Mouse (Mus musculus): Measurements from ENCODE around the gene Etl4.

The Etl4 gene

DNA sequence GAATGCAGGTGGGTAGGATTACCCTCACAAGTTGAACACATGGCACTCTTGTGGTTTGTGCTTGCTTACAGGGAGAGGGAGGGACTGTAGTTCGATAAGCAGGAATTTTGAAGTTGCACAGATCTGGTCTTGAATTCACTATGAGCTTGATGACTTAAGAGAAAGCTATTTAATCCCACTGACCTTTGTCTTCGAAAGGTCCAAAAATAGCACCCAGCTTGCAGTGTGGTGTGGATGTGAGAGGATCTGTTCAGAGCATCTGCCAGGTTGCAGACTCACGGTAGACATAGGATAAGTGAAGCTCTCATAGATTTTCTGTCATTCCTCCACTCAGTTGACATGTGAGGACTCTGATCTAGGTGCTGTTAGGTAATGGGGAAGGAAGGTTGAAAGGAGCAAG, 670.8 kb downstream of the Etl4 start:
- DNase-seq (ENCODE audit: low spot score), result no peak

DNA sequence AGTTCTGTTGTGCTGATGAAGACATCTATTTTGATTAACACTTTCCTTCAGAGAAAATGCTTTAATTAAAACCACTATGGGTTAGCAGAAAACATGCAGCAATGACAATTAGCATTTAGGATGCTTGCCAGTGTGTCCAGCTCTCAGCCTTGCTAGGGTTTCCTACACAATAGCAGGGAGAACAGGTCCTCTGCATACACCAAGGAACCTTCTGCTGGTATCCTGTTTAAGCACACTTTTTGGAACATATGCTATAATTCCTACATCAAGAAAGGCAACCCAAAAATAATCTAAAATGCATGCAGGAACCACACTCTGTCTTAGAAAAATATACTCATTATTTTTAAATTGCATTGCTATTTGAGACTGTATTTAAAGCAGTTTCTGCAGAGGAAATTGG, 673.5 kb downstream of the Etl4 start:
- DNase-seq (ENCODE audit: low spot score), result no peak

- DNase-seq (ENCODE audit: low spot score), result no peak
Measured at GRCm38 (mm10) chr2:20583562-20584153, 674.1 kb downstream of the Etl4 start.

- no peak for DNase-seq (ENCODE audit: low spot score)
Measured at GRCm38 (mm10) chr2:20587913-20588312, 678.3 kb downstream of the Etl4 start.

- no peak for DNase-seq (ENCODE audit: low spot score)
Measured at GRCm38 (mm10) chr2:20588631-20589030, 679.1 kb downstream of the Etl4 start.

GRCm38 (mm10) chr2:20594129-20594528, 684.5 kb downstream of the Etl4 start:
- no peak for DNase-seq (ENCODE audit: low spot score)

DNA sequence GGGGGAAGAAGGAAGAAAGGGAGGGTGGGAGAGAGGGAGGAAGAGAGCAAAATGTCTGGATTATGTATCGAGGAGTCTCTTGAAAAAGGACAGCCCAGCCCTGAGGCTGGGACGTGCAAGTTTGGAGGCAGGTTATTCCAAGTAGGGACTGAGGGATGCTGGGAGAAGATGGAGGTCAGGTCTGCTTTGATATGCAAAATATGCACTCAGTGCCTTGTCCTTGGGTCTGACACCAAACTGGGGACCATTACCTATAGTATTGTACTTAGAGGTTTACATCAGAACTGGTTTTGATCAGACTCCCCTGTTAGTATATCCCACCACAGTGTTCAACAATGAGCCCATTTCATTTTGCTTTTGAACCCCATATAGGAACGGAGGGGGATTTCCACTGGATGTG, 685.4 kb downstream of the Etl4 start:
- DNase-seq (ENCODE audit: low spot score), result no peak

- DNase-seq (ENCODE audit: low spot score), result no peak
Measured at GRCm38 (mm10) chr2:20596558-20596957, 687.0 kb downstream of the Etl4 start.

GRCm38 (mm10) chr2:20597193-20597592, 687.6 kb downstream of the Etl4 start:
- no peak for DNase-seq (ENCODE audit: low spot score)

DNA sequence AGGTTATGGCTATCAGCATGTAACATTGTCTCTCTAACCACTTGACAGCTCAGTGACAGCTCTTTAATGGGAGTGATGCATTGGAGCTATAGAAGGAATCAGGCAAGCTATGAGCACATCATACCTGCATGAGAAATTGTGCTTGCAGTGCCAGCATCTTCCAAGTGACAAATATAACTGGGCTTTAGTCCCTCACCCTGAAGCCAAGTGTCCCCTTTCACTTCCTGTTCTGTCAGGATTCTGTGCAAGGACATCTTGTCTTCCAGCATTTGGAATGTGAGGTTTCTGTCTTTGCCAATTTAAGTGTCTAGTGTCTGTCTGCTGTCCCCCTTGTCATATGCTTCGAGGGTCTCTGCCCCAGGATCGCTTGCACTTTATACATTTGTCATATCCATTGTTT, 693.1 kb downstream of the Etl4 start:
- DNase-seq (ENCODE audit: low spot score), result no peak

- no peak for DNase-seq (ENCODE audit: low spot score)
Measured at GRCm38 (mm10) chr2:20603536-20603935, 694.0 kb downstream of the Etl4 start.

- DNase-seq (ENCODE audit: low spot score), result no peak
Measured at GRCm38 (mm10) chr2:20603991-20604390, 694.4 kb downstream of the Etl4 start.

DNA sequence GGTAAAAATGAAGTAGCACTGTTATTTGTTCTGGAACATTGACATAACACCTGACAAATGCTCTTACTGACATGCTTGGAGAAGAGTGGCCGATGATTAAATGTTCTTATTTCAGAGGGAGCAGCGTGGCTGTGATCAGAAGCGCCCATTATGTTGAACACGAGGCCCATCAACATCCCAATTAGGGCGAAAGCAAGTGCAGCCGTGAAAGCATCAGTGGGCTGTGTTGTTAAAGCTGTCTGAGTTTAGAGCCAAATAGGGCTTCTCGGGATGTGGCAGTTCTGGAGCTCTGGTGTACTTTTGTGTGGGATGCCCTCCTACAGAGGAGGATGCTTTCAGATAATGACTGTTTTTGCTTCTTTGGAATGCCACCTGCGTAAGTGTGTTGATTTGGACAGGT, 699.6 kb downstream of the Etl4 start:
- DNase-seq (ENCODE audit: low spot score), result no peak

DNA sequence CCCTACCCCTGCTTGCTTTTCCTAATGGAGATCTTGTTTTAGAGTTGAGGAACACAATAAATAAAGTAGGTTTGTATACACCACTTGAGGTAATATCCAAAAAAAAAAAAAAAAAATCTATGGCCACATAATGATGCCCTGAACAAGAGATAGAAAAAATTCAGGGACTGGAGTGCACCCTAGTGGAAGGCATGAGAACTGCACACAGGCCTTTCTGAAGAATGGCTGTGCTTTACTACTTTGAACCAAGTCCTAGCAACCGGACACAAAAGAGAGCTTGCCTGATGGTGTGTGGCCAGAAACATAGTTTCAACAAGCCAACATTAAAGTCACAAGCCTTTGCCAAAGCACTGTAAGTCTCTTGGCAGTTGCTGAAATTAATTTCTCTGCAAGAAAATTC, 706.4 kb downstream of the Etl4 start:
- DNase-seq (ENCODE audit: low spot score), result no peak

DNA sequence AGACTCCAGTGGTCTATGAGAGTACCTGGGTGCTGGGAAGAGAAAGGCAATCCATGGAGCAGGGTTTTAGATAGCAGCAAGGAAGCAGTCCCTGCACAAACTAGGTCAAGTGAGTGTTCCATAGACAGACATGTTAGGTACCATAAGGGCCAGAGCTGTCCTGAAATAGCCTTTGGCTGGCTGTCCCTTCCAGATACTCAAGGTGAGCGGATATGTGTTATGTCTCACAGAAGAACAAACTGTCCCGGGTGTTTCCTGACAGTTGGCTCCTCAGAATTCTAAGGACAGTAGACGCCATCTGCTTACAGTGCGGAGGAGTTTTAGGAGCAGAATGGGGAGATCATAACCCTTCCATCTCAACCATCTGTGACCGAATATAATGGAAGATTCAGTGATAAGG, 708.8 kb downstream of the Etl4 start:
- no peak for DNase-seq (ENCODE audit: low spot score)

- DNase-seq (ENCODE audit: low spot score), result no peak
Measured at GRCm38 (mm10) chr2:20619881-20620280, 710.3 kb downstream of the Etl4 start.

GRCm38 (mm10) chr2:20629156-20629712, 719.7 kb downstream of the Etl4 start:
- DNase-seq (ENCODE audit: low spot score), result no peak

- DNase-seq (ENCODE audit: low spot score), result no peak
Measured at GRCm38 (mm10) chr2:20638604-20639003, 729.0 kb downstream of the Etl4 start.

- no peak for DNase-seq (ENCODE audit: low spot score)
Measured at GRCm38 (mm10) chr2:20639721-20640120, 730.1 kb downstream of the Etl4 start.

DNA sequence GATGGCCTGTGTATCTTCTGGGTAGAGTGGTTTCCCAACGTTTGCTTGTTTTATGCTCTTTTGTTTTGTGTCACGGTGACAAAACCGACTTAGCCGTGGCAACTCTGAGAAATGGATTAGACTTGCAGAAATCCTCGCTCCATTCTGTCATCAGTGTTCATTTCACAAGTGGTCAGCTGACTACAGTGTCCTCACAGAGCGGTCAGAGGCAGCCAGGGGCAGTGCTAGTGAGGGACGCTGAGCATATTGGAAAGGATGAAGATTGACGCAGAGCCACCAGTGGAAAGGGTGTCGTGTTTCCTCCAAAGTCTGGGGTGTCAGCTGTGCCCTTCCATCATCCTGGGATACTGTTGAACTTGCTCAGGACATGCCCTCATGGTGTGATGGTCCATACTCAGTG, 733.2 kb downstream of the Etl4 start:
- no peak for DNase-seq (ENCODE audit: low spot score)

- no peak for DNase-seq (ENCODE audit: low spot score)
Measured at GRCm38 (mm10) chr2:20649817-20650216, 740.2 kb downstream of the Etl4 start.

- DNase-seq (ENCODE audit: low spot score), result no peak
Measured at GRCm38 (mm10) chr2:20653116-20653515, 743.5 kb downstream of the Etl4 start.

- no peak for DNase-seq (ENCODE audit: low spot score)
Measured at GRCm38 (mm10) chr2:20654058-20654457, 744.5 kb downstream of the Etl4 start.

DNA sequence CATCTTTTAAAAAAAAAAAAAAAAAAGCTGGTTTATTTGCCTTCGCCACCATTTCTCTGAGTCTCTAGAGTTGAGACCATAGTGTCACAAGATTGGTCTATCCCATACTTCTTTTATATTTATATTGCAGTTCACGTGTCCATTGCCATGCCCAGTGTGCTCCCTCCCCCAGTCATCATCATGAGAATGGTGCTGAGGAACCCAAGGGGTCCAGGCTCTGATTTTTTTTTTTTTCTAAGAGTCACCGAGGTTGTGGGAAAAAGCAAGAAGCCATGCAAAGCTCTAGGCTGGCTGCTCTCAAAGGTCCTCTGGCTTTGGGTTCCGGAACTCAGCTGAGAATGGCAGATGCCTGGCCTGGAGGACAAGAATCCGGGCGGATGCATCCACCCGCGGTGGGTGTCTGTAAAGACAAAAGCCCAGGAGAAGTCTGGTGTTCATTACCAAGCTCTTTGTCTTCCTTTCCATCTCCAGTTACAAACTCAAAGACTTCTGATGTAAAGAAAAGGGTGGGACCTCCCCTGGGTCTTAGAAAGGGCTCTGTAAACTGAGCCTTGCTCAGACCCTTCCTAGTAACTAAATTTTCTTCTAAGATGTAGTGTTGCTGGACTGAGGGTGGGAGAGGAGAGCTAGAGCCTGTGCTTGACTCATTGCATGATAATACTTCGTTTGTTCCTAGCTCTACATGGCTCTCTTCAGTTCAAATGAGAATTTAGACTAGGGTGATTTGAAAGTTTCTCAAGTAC, 745.2 kb downstream of the Etl4 start:
- no peak for DNase-seq (ENCODE audit: low spot score)

Measured in ovary, postnatal 10 days (tissue).